In genomic region chr12:112113710-112114109, GRCm38 (mm10) we compare ENCODE assay signal across 8 mouse cellular contexts. TPM values are rescaled to one million over a fixed set of nuclear protein-coding genes. Genes with fewer than 3 reads are reported as not detected.
DNase-seq lines count a peak whose midpoint lies in the region; ATAC-seq and TF ChIP-seq lines count a peak whose summit lies in the region.

No protein-coding gene starts in this region.

- H3K27me3 ChIP-seq in kidney, embryonic 14.5 days (ENCODE audit: control insufficient read depth, insufficient read depth, low read length) = no peaks in the 10 kb centered on the region
- no peaks in the 10 kb centered on the region for H3K27me3 ChIP-seq in limb, embryonic 14.5 days (ENCODE audit: control insufficient read depth, insufficient read depth, low read length)

- WGBS in kidney, embryonic 14.5 days = 11% methylated on average over 7 of the region's 7 CpGs
- 11% methylated on average over 7 of the region's 7 CpGs for WGBS in limb, embryonic 14.5 days

- H3K4me3 ChIP-seq in kidney, embryonic 14.5 days (ENCODE audit: low read length) = no peak overlapping the region
- no peak overlapping the region for H3K4me3 ChIP-seq in limb, embryonic 14.5 days (replicated peaks; ENCODE audit: low read length)

- 0 out of 2 replicates have a peak, but pooled peaks cover 3% of the 10 kb centered on the region for H3K4me1 ChIP-seq in kidney, embryonic 14.5 days (ENCODE audit: control insufficient read depth, insufficient read depth, low read length)
- H3K4me1 ChIP-seq in limb, embryonic 14.5 days (ENCODE audit: control insufficient read depth, insufficient read depth, low read length) = no peaks in the 10 kb centered on the region

- intact Hi-C loops in gastrocnemius, postnatal 14 days (cut with DNase I; ENCODE audit: low total_unique reads) = loop anchor here (10.0 kb wide), 1 partner anchor 361 kb away; no protein-coding TSS in a partner anchor

- DNase-seq in 3T3-L1 (ENCODE audit: low read depth, low spot score) = peak; percentile 87
- peak; percentile 90 to 91 for DNase-seq in adrenal gland, adult 18-20 months (ENCODE audit: low spot score in 2 of 2)
- peak; percentile 95 for DNase-seq in embryo, embryonic 10 days (ENCODE audit: low spot score)
- DNase-seq in gastrocnemius, postnatal 14 days = peak; percentile 83
- DNase-seq in limb, embryonic 14.5 days (ENCODE audit: low spot score) = peak; percentile 73
- peak; percentile 77 for DNase-seq in naive thymus-derived CD4-positive, alpha-beta T cell, adult 2 months (ENCODE audit: low read depth)
- peak; percentile 49 to 51 for DNase-seq in spleen, postnatal 36 days (ENCODE audit: low spot score in 2 of 2)

- H3K36me3 ChIP-seq in kidney, embryonic 14.5 days (ENCODE audit: control insufficient read depth, insufficient read depth, low read length) = no peaks in the 10 kb centered on the region
- no peaks in the 10 kb centered on the region for H3K36me3 ChIP-seq in limb, embryonic 14.5 days (ENCODE audit: control insufficient read depth, insufficient read depth, low read length)

- no peak overlapping the region for H3K27ac ChIP-seq in kidney, embryonic 14.5 days (ENCODE audit: low read depth, low read length)
- H3K27ac ChIP-seq in limb, embryonic 14.5 days (replicated peaks; ENCODE audit: low read depth, low read length) = no peak overlapping the region

- H3K9ac ChIP-seq in kidney, embryonic 14.5 days (ENCODE audit: low read depth, low read length) = no peak overlapping the region
- H3K9ac ChIP-seq in limb, embryonic 14.5 days (ENCODE audit: low read depth, low read length, severe bottlenecking) = no peak overlapping the region

- no peak for TF ChIP-seq POLR2A in limb, embryonic 14.5 days (IDR thresholded peaks at IDR 0.05; ENCODE audit: borderline replicate concordance, extremely low read depth, insufficient read depth, insufficient read length)

- ATAC-seq in kidney, embryonic 14.5 days (ENCODE audit: low FRiP score, low TSS enrichment) = peak; percentile 16; the same call in 1 of the 2 replicates
- 0 out of 2 replicates have a peak, but pooled peaks have one; percentile 51 for ATAC-seq in limb, embryonic 14.5 days (ENCODE audit: low FRiP score, low read depth)

- no peak overlapping the region for H3K4me2 ChIP-seq in kidney, embryonic 14.5 days (replicated peaks; ENCODE audit: low read depth, low read length)
- no peak overlapping the region for H3K4me2 ChIP-seq in limb, embryonic 14.5 days (replicated peaks; ENCODE audit: low read depth, low read length, severe bottlenecking)

- H3K9me3 ChIP-seq in kidney, embryonic 14.5 days (ENCODE audit: control insufficient read depth, low read length) = no peaks in the 10 kb centered on the region
- H3K9me3 ChIP-seq in limb, embryonic 14.5 days (ENCODE audit: control insufficient read depth, low read length) = no peaks in the 10 kb centered on the region

RNA-seq across cellular contexts. Expression of gene Aspg, which starts 7.2 kb away (rescaled TPM):
- total RNA-seq in adrenal gland, adult 18-20 months (2021) = 10 to 100 TPM; 32.9 to 41.5 TPM
- not detected for total RNA-seq in gastrocnemius, postnatal 14 days (2021)
- polyA plus RNA-seq in kidney, embryonic 14.5 days (2014; fragmentation: Nextera tagmentation; extraction: Ambion mirVana) = 1.1 TPM in 2 replicates
- 4.7 and 6.1 TPM in 2 replicates for polyA plus RNA-seq in limb, embryonic 14.5 days (2012; rRNA removed)
- polyA plus RNA-seq in limb, embryonic 14.5 days (2014; fragmentation: Nextera tagmentation; extraction: Ambion mirVana) = 2.1 and 2.5 TPM in 2 replicates

RNA-seq across cellular contexts. Expression of gene Kif26a, which starts 32.3 kb away (rescaled TPM):
- 1 to 10 TPM; 6.9 to 7.1 TPM for total RNA-seq in adrenal gland, adult 18-20 months (2021)
- total RNA-seq in gastrocnemius, postnatal 14 days (2021) = 1 to 10 TPM; 8.2 to 8.6 TPM
- 2.2 and 3.8 TPM in 2 replicates for polyA plus RNA-seq in kidney, embryonic 14.5 days (2014; fragmentation: Nextera tagmentation; extraction: Ambion mirVana)
- polyA plus RNA-seq in limb, embryonic 14.5 days (2012; rRNA removed) = 21.6 and 29.1 TPM in 2 replicates
- 6.2 and 7.0 TPM in 2 replicates for polyA plus RNA-seq in limb, embryonic 14.5 days (2014; fragmentation: Nextera tagmentation; extraction: Ambion mirVana)

Comparison
In these comparisons a context has a peak if more than half of its experiments do, and no peak if none do; other contexts are left out.
1. RNA of gene Aspg, which starts 7.2 kb away (total RNA-seq): 32.9 to 41.5 TPM in adrenal gland, adult 18-20 months; not detected in gastrocnemius, postnatal 14 days; every median in the first group is over 10 times any median in the second.
2. Peak in every context shown above with its lines, with median percentiles within 50 percentile points of each other: DNase-seq.